Mouse (Mus musculus) CH12.LX (cell line): ENCODE measurements around the gene Pjvk. TPM values are rescaled to one million over a fixed set of nuclear protein-coding genes. Genes with fewer than 3 reads are reported as not detected.

ENCODE experiments used
- DNase-seq: peaks from one replicate; pipeline ENCODE4 v3.0.0-alpha.2; 2013; ENCODE audit errors: extremely low read depth
- H3K27ac ChIP-seq: 2 replicates; pipeline ENCODE4 v1.5.1; 2012; ENCODE audit warnings: low read depth, mild to moderate bottlenecking, control low read depth, moderate library complexity; ENCODE audit not compliant: insufficient read depth
- H3K27me3 ChIP-seq: replicated peaks from 2 replicates; pipeline ENCODE3; 2012; ENCODE audit warnings: inconsistent platforms
- H3K36me3 ChIP-seq, 2 experiments: replicated peaks in 1 of 2; 2 replicates each; pipeline versions ENCODE3 to v1.6.1; 2012; ENCODE audit warnings: inconsistent platforms in 1 of 2, low read length in 1 of 2, mild to moderate bottlenecking in 1 of 2, mixed read lengths in 1 of 2, moderate library complexity in 1 of 2; ENCODE audit not compliant: control insufficient read depth in 1 of 2, insufficient read depth in 1 of 2
- H3K4me1 ChIP-seq, 2 experiments: 2 replicates each; pipeline ENCODE4 v1.6.1; 2012; ENCODE audit warnings: inconsistent platforms in 1 of 2, moderate library complexity in 1 of 2; ENCODE audit not compliant: insufficient read depth in 2 of 2, control insufficient read depth in 1 of 2
- H3K4me2 ChIP-seq: 2 replicates; pipeline ENCODE4 v1.6.1; 2012; ENCODE audit warnings: low read depth, mild to moderate bottlenecking, control low read depth; ENCODE audit not compliant: poor library complexity, insufficient read depth, severe bottlenecking
- H3K4me3 ChIP-seq, 3 experiments: fragments of 150-350 bp in 1 of 3; sonication (generic) in 1 of 3; replicated peaks in 1 of 3; 2 replicates each; pipeline versions ENCODE3 to v1.5.1; 2011 to 2012; ENCODE audit warnings: low read depth in 2 of 3, low read length in 2 of 3, mild to moderate bottlenecking in 2 of 3, moderate library complexity in 2 of 3, control low read depth in 1 of 3, improper control_type of control experiment in 1 of 3, inconsistent platforms in 1 of 3, mixed read lengths in 1 of 3; ENCODE audit not compliant: poor library complexity in 1 of 3
- H3K79me2 ChIP-seq: replicated peaks from 2 replicates; pipeline ENCODE4 v1.6.1; 2012; ENCODE audit warnings: mild to moderate bottlenecking, moderate library complexity; ENCODE audit not compliant: control insufficient read depth, poor library complexity, insufficient read depth, severe bottlenecking; ENCODE audit errors: extremely low read depth
- H3K9ac ChIP-seq: 2 replicates; pipeline ENCODE4 v1.6.1; 2012; ENCODE audit warnings: low read depth, mild to moderate bottlenecking, control low read depth, moderate library complexity; ENCODE audit not compliant: insufficient read depth
- H3K9me3 ChIP-seq: replicated peaks from 2 replicates; pipeline ENCODE3; 2012; ENCODE audit warnings: low read length, inconsistent platforms, mixed read lengths
- CHD2 ChIP-seq: IDR thresholded peaks from 2 replicates; pipeline ENCODE4 v1.6.1; 2011; ENCODE audit warnings: low read length, improper control_type of control experiment
- CTCF ChIP-seq, 2 experiments: IDR thresholded peaks in 1 of 2; conservative IDR thresholded peaks in 1 of 2; 2 replicates each; pipeline ENCODE4 v1.5.1; 2011 to 2012; ENCODE audit warnings: low read depth in 2 of 2, low read length in 2 of 2, improper control_type of control experiment in 1 of 2, inconsistent platforms in 1 of 2, mild to moderate bottlenecking in 1 of 2, moderate library complexity in 1 of 2
- ELF1 ChIP-seq: IDR thresholded peaks from 2 replicates; pipeline ENCODE4 v1.6.1; 2014; ENCODE audit warnings: low read depth, mild to moderate bottlenecking, inconsistent platforms, low read length, improper control_type of control experiment
- EP300 ChIP-seq: IDR thresholded peaks from 2 replicates; pipeline ENCODE4 v1.6.1; 2011; ENCODE audit warnings: low read length, improper control_type of control experiment
- GABPA ChIP-seq: IDR thresholded peaks from 2 replicates; pipeline ENCODE4 v1.6.1; 2012; ENCODE audit warnings: low read depth, low read length, improper control_type of control experiment, inconsistent platforms; ENCODE audit not compliant: insufficient replicate concordance
- IRF4 ChIP-seq: IDR thresholded peaks from 2 replicates; pipeline ENCODE4 v1.6.1; 2014; ENCODE audit warnings: low read depth, mild to moderate bottlenecking, inconsistent platforms, low read length, improper control_type of control experiment
- JUN ChIP-seq: IDR thresholded peaks from 2 replicates; pipeline ENCODE4 v1.6.1; 2011; ENCODE audit warnings: low read depth, mild to moderate bottlenecking, low read length, improper control_type of control experiment, moderate library complexity; ENCODE audit not compliant: insufficient read depth
- KAT2A ChIP-seq: IDR thresholded peaks from 2 replicates; pipeline ENCODE4 v1.6.1; 2012; ENCODE audit warnings: low read length, improper control_type of control experiment, inconsistent platforms; ENCODE audit not compliant: insufficient replicate concordance
- MAZ ChIP-seq: IDR thresholded peaks from 2 replicates; pipeline ENCODE4 v1.6.1; 2012; ENCODE audit warnings: low read depth, mild to moderate bottlenecking, inconsistent platforms, low read length, improper control_type of control experiment, moderate library complexity
- MEF2A ChIP-seq: IDR thresholded peaks from 2 replicates; pipeline ENCODE4 v1.6.1; 2014; ENCODE audit warnings: low read depth, mild to moderate bottlenecking, inconsistent platforms, low read length, improper control_type of control experiment, borderline replicate concordance
- NELFE ChIP-seq: IDR thresholded peaks from 2 replicates; pipeline ENCODE4 v1.6.1; 2011; ENCODE audit warnings: low read depth, low read length, improper control_type of control experiment
- NRF1 ChIP-seq: IDR thresholded peaks from 2 replicates; pipeline ENCODE4 v1.6.1; 2014; ENCODE audit warnings: low read depth, mild to moderate bottlenecking, inconsistent platforms, low read length, improper control_type of control experiment, moderate library complexity
- PAX5 ChIP-seq: IDR thresholded peaks from 2 replicates; pipeline ENCODE4 v1.6.1; 2012; ENCODE audit warnings: low read length, inconsistent platforms, mixed read lengths
- POLR2A ChIP-seq: IDR thresholded peaks from 2 replicates; pipeline ENCODE4 v1.6.1; 2011; ENCODE audit warnings: low read depth, mild to moderate bottlenecking, improper control_type of control experiment, low read length
- POLR2AphosphoS2 ChIP-seq: IDR thresholded peaks from 2 replicates; pipeline ENCODE4 v1.6.1; 2011; ENCODE audit warnings: low read depth, low read length, improper control_type of control experiment
- TBP ChIP-seq: conservative IDR thresholded peaks from 2 replicates; pipeline ENCODE4 v1.6.1; 2011; ENCODE audit warnings: low read depth, low read length, improper control_type of control experiment
- TCF12 ChIP-seq: IDR thresholded peaks from 2 replicates; pipeline ENCODE4 v1.6.1; 2014; ENCODE audit warnings: low read depth, mild to moderate bottlenecking, inconsistent platforms, low read length, improper control_type of control experiment
- UBTF ChIP-seq: IDR thresholded peaks from 2 replicates; pipeline ENCODE4 v1.6.1; 2012; ENCODE audit warnings: low read depth, mild to moderate bottlenecking, inconsistent platforms, low read length, improper control_type of control experiment, moderate library complexity
- USF1 ChIP-seq: IDR thresholded peaks from 2 replicates; pipeline ENCODE4 v1.6.1; 2014; ENCODE audit warnings: low read depth, mild to moderate bottlenecking, inconsistent platforms, low read length, improper control_type of control experiment
- ZC3H11A ChIP-seq: IDR thresholded peaks from 2 replicates; pipeline ENCODE4 v1.6.1; 2012; ENCODE audit warnings: low read depth, mild to moderate bottlenecking, inconsistent platforms, low read length, improper control_type of control experiment
- dilution Hi-C: fragments of 300-500 bp; cut with MboI; formaldehyde crosslinking; loops from 2 replicates; pipeline ENCODE4 v1.14.3; 2020; ENCODE audit warnings: low sequenced_read_pairs; ENCODE audit not compliant: extremely low pct_unique_long_range_greater_than_20kb, extremely low pct_ligation_motif_present
- in situ Hi-C: fragments of 300-500 bp; cut with MboI; formaldehyde crosslinking; loops from 3 replicates; pipeline ENCODE4 v1.14.3; 2019; ENCODE audit warnings: low sequenced_read_pairs, low pct_ligation_motif_present, low pct_unique_long_range_greater_than_20kb, mixed read lengths
- polyA plus RNA-seq: library from polyadenylated mRNA; unstranded; fragments of >175 nt; gene quantifications from 2 replicates; pipeline ENCODE4 v1.2.1, GENCODE M21; 2012; ENCODE audit warnings: low read depth; ENCODE audit not compliant: insufficient read length
- total RNA-seq, 2 experiments: library from RNA; depleted of rRNA; stranded (reverse); fragments of 300-350 nt in 1 of 2; fragments of >200 nt in 1 of 2; gene quantifications; 2 replicates each; pipeline ENCODE4 v1.2.3; 2012 to 2014

Gene Pjvk
- total and polyA plus RNA-seq, 3 experiments, result not detected

GRCm38 (mm10) chr2:76687608-76688007 is 39.3 kb downstream of the Pjvk start:
- no peaks in the 10 kb centered on the region for H3K27me3 ChIP-seq
- no peak overlapping the region for H3K4me2 ChIP-seq
- no peak overlapping the region for H3K4me3 ChIP-seq
- in situ Hi-C loops (no loop called here), dilution Hi-C loops (no loop called here)
- TF ChIP-seq NELFE (no peak), TCF12 (no peak), ELF1 (no peak), MAZ (no peak), USF1 (no peak), TBP (no peak), UBTF (no peak), MEF2A (no peak), GABPA (no peak)
- no peaks in the 10 kb centered on the region for H3K9me3 ChIP-seq
- DNase-seq, result no peak
- peaks cover 60 to 89% of the 10 kb centered on the region in 2 experiments for H3K36me3 ChIP-seq
- no peak overlapping the region for H3K9ac ChIP-seq
- H3K79me2 ChIP-seq, result no peaks in the 10 kb centered on the region; the same call in 1 of the 2 replicates
- peaks cover 0 to 7% of the 10 kb centered on the region in 2 experiments; a peak in 2 of 4 replicates for H3K4me1 ChIP-seq
- no peak overlapping the region for H3K27ac ChIP-seq

- DNase-seq, result no peak
- Histone ChIP-seq H3K27ac (no peak overlapping the region), H3K27me3 (no peaks in the 10 kb centered on the region), H3K9ac (no peak overlapping the region), H3K4me3 (no peak overlapping the region), H3K4me1 (peaks cover 0 to 7% of the 10 kb centered on the region in 2 experiments; a peak in 2 of 4 replicates), H3K4me2 (no peak overlapping the region), H3K79me2 (no peaks in the 10 kb centered on the region; the same call in 1 of the 2 replicates), H3K9me3 (no peaks in the 10 kb centered on the region), H3K36me3 (peaks cover 59 to 89% of the 10 kb centered on the region in 2 experiments)
- TF ChIP-seq POLR2AphosphoS2 (no peak), KAT2A (no peak), JUN (no peak), PAX5 (no peak), CHD2 (no peak), TCF12 (no peak), UBTF (no peak), CTCF (conservative IDR thresholded peaks at IDR 0.05 in 1 of 2, IDR thresholded peaks at IDR 0.05 in 1 of 2; ENCODE audit: low read depth in 2 of 2, low read length in 2 of 2) (no peak), ZC3H11A (no peak), POLR2A (no peak), NRF1 (no peak), MEF2A (no peak), IRF4 (no peak), ELF1 (no peak), EP300 (no peak)
- dilution Hi-C loops (no loop called here), in situ Hi-C loops (no loop called here)
Measured at GRCm38 (mm10) chr2:76688162-76688561, 39.9 kb downstream of the Pjvk start.
